Mouse (Mus musculus): Measurements from ENCODE around the gene Rab5c. TPM values are rescaled to one million over a fixed set of nuclear protein-coding genes. Genes with fewer than 3 reads are reported as not detected.

The Rab5c gene
- polyA plus RNA-seq, 1 experiment: 183 TPM

- no peak for DNase-seq (ENCODE audit: low read depth in 1 of 2, low spot score in 2 of 2)
- H3K36me3 ChIP-seq (ENCODE audit: control insufficient read depth, insufficient read depth, low read length): peaks cover 16% of the 10 kb centered on the region
- whole genome bisulfite sequencing: 90% methylated on average over 7 of the region's 7 CpGs
Measured at GRCm38 (mm10) chr11:100697921-100698320, 40.1 kb downstream of the Rab5c start.

GRCm38 (mm10) chr11:100694926-100695325 lies 43.1 kb downstream of the Rab5c start:
- no peak overlapping the region for H3K27ac ChIP-seq (ENCODE audit: insufficient read depth, low read length)
- peaks cover 16% of the 10 kb centered on the region for H3K36me3 ChIP-seq (ENCODE audit: control insufficient read depth, insufficient read depth, low read length)
- peak in 1 of 2 experiments; percentile 69 for DNase-seq (ENCODE audit: low read depth in 1 of 2, low spot score in 2 of 2)
- H3K4me3 ChIP-seq (ENCODE audit: extremely low read depth, insufficient read depth, insufficient read length): no peak overlapping the region
- peaks cover 4% of the 10 kb centered on the region; the same call in 1 of the 2 replicates for H3K4me1 ChIP-seq (ENCODE audit: control insufficient read depth, insufficient read depth, insufficient read length)
- 46% methylated on average over 5 of the region's 5 CpGs for WGBS
- TF ChIP-seq CTCF (IDR thresholded peaks at IDR 0.05; ENCODE audit: extremely low read depth, insufficient read depth, insufficient read length, insufficient replicate concordance) (peak; percentile 88; the same call in 1 of the 2 replicates), POLR2A (IDR thresholded peaks at IDR 0.05; ENCODE audit: low read depth, low read length) (no peak)
- H3K27me3 ChIP-seq (ENCODE audit: control insufficient read depth, insufficient read depth, low read length): peaks cover 1% of the 10 kb centered on the region; the same call in 1 of the 2 replicates

More at GRCm38 (mm10) chr11:100697921-100698320, 40.1 kb downstream of the Rab5c start:
- no peaks in the 10 kb centered on the region for H3K27me3 ChIP-seq (ENCODE audit: control insufficient read depth, insufficient read depth, low read length)
- no peak overlapping the region for H3K27ac ChIP-seq (ENCODE audit: insufficient read depth, low read length)
- H3K4me3 ChIP-seq (ENCODE audit: extremely low read depth, insufficient read depth, insufficient read length): no peak overlapping the region
- no peak for TF ChIP-seq POLR2A (IDR thresholded peaks at IDR 0.05; ENCODE audit: low read depth, low read length)
- no peak for TF ChIP-seq CTCF (IDR thresholded peaks at IDR 0.05; ENCODE audit: extremely low read depth, insufficient read depth, insufficient read length, insufficient replicate concordance)
- H3K4me1 ChIP-seq (ENCODE audit: control insufficient read depth, insufficient read depth, insufficient read length): peaks cover 8% of the 10 kb centered on the region; the same call in 1 of the 2 replicates

GRCm38 (mm10) chr11:100693154-100693553 lies 44.9 kb downstream of the Rab5c start:
- peaks cover 4% of the 10 kb centered on the region; the same call in 1 of the 2 replicates for H3K4me1 ChIP-seq (ENCODE audit: control insufficient read depth, insufficient read depth, insufficient read length)
- no peak for DNase-seq (ENCODE audit: low read depth in 1 of 2, low spot score in 2 of 2)
- TF ChIP-seq POLR2A (IDR thresholded peaks at IDR 0.05; ENCODE audit: low read depth, low read length) (no peak), CTCF (IDR thresholded peaks at IDR 0.05; ENCODE audit: extremely low read depth, insufficient read depth, insufficient read length, insufficient replicate concordance) (no peak)
- peaks cover 1% of the 10 kb centered on the region; the same call in 1 of the 2 replicates for H3K27me3 ChIP-seq (ENCODE audit: control insufficient read depth, insufficient read depth, low read length)
- H3K27ac ChIP-seq (ENCODE audit: insufficient read depth, low read length): no peak overlapping the region
- peaks cover 10% of the 10 kb centered on the region for H3K36me3 ChIP-seq (ENCODE audit: control insufficient read depth, insufficient read depth, low read length)
- no peak overlapping the region for H3K4me3 ChIP-seq (ENCODE audit: extremely low read depth, insufficient read depth, insufficient read length)
- 66% methylated on average over 5 of the region's 5 CpGs for WGBS

- no peak for DNase-seq (ENCODE audit: low read depth in 1 of 2, low spot score in 2 of 2)
- TF ChIP-seq POLR2A (IDR thresholded peaks at IDR 0.05; ENCODE audit: low read depth, low read length) (no peak), CTCF (IDR thresholded peaks at IDR 0.05; ENCODE audit: extremely low read depth, insufficient read depth, insufficient read length, insufficient replicate concordance) (no peak)
- Histone ChIP-seq H3K27me3 (ENCODE audit: control insufficient read depth, insufficient read depth, low read length) (peaks cover 1% of the 10 kb centered on the region; the same call in 1 of the 2 replicates), H3K4me3 (ENCODE audit: extremely low read depth, insufficient read depth, insufficient read length) (peak within 1 kb of the TSS; percentile 32; the same call in 1 of the 2 replicates), H3K4me1 (ENCODE audit: control insufficient read depth, insufficient read depth, insufficient read length) (peaks cover 4% of the 10 kb centered on the region; the same call in 1 of the 2 replicates), H3K36me3 (ENCODE audit: control insufficient read depth, insufficient read depth, low read length) (peaks cover 6% of the 10 kb centered on the region), H3K27ac (ENCODE audit: insufficient read depth, low read length) (no peak within 1 kb of the TSS)
- WGBS: 3% methylated on average over 23 of the region's 23 CpGs
Measured at GRCm38 (mm10) chr11:100692164-100692616, 45.8 kb downstream of the Rab5c start, which contains the start of gene Zfp385c. Gene Zfp385c, minus strand, starts transcription at chr11:100692455.

GRCm38 (mm10) chr11:100690389-100690788 lies 47.6 kb downstream of the Rab5c start:
- 82% methylated on average over 7 of the region's 7 CpGs for WGBS
- TF ChIP-seq CTCF (IDR thresholded peaks at IDR 0.05; ENCODE audit: extremely low read depth, insufficient read depth, insufficient read length, insufficient replicate concordance): no peak
- TF ChIP-seq POLR2A (IDR thresholded peaks at IDR 0.05; ENCODE audit: low read depth, low read length): no peak
- H3K4me3 ChIP-seq (ENCODE audit: extremely low read depth, insufficient read depth, insufficient read length): peak overlapping the region; percentile 16; the same call in 1 of the 2 replicates

GRCm38 (mm10) chr11:100688443-100688842 lies 49.6 kb downstream of the Rab5c start:
- 83% methylated on average over 4 of the region's 4 CpGs for WGBS
- no peak overlapping the region for H3K4me3 ChIP-seq (ENCODE audit: extremely low read depth, insufficient read depth, insufficient read length)
- no peak for DNase-seq (ENCODE audit: low read depth in 1 of 2, low spot score in 2 of 2)
- H3K27ac ChIP-seq (ENCODE audit: insufficient read depth, low read length): no peak overlapping the region
- H3K27me3 ChIP-seq (ENCODE audit: control insufficient read depth, insufficient read depth, low read length): peaks cover 1% of the 10 kb centered on the region; the same call in 1 of the 2 replicates
- H3K4me1 ChIP-seq (ENCODE audit: control insufficient read depth, insufficient read depth, insufficient read length): peaks cover 4% of the 10 kb centered on the region; the same call in 1 of the 2 replicates
- TF ChIP-seq CTCF (IDR thresholded peaks at IDR 0.05; ENCODE audit: extremely low read depth, insufficient read depth, insufficient read length, insufficient replicate concordance): no peak
- TF ChIP-seq POLR2A (IDR thresholded peaks at IDR 0.05; ENCODE audit: low read depth, low read length): no peak
- no peaks in the 10 kb centered on the region for H3K36me3 ChIP-seq (ENCODE audit: control insufficient read depth, insufficient read depth, low read length)

More at GRCm38 (mm10) chr11:100690389-100690788, 47.6 kb downstream of the Rab5c start:
- Histone ChIP-seq H3K27ac (ENCODE audit: insufficient read depth, low read length) (no peak overlapping the region), H3K27me3 (ENCODE audit: control insufficient read depth, insufficient read depth, low read length) (peaks cover 1% of the 10 kb centered on the region; the same call in 1 of the 2 replicates), H3K36me3 (ENCODE audit: control insufficient read depth, insufficient read depth, low read length) (no peaks in the 10 kb centered on the region), H3K4me1 (ENCODE audit: control insufficient read depth, insufficient read depth, insufficient read length) (peaks cover 4% of the 10 kb centered on the region; the same call in 1 of the 2 replicates)
- no peak for DNase-seq (ENCODE audit: low read depth in 1 of 2, low spot score in 2 of 2)

- Histone ChIP-seq H3K27me3 (ENCODE audit: control insufficient read depth, insufficient read depth, low read length) (peaks cover 1% of the 10 kb centered on the region; the same call in 1 of the 2 replicates), H3K27ac (ENCODE audit: insufficient read depth, low read length) (no peak overlapping the region), H3K4me3 (ENCODE audit: extremely low read depth, insufficient read depth, insufficient read length) (no peak overlapping the region), H3K4me1 (ENCODE audit: control insufficient read depth, insufficient read depth, insufficient read length) (peaks cover 4% of the 10 kb centered on the region; the same call in 1 of the 2 replicates), H3K36me3 (ENCODE audit: control insufficient read depth, insufficient read depth, low read length) (no peaks in the 10 kb centered on the region)
- DNase-seq (ENCODE audit: low read depth in 1 of 2, low spot score in 2 of 2): no peak
- TF ChIP-seq CTCF (IDR thresholded peaks at IDR 0.05; ENCODE audit: extremely low read depth, insufficient read depth, insufficient read length, insufficient replicate concordance): no peak
- no peak for TF ChIP-seq POLR2A (IDR thresholded peaks at IDR 0.05; ENCODE audit: low read depth, low read length)
- WGBS: 85% methylated on average over 7 of the region's 7 CpGs
Measured at GRCm38 (mm10) chr11:100687265-100687664, 50.8 kb downstream of the Rab5c start.
